Mouse (Mus musculus): ENCODE measurements around the gene Gm20708.
"Not testable (repeated sequence)": the region's sequence is repeated elsewhere in the genome, so short reads cannot be mapped to it uniquely, and the experiment has no call there.

Gene Gm20708

DNA sequence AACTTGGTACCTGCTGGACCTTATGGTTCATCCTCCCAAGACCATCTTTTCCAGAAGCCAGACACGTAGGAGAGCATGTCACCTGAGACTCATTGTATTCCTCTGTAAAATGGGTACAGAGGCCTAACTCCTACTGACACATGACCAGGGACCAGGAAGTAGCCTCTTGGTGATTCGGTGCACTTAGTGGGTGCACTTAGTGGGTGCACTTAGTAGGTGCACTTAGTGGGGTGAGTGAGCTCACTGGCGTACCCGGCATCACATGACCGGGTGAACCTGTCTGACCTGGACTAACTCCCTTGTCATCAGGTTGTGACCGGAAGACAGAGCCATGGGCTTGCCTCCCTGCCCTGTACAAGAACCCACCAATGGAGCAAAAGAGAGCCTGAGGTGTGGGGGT, 2.7 kb upstream of the Gm20708 start:
- DNase-seq (ENCODE audit: extremely low read depth, low read depth, low spot score) = no peak

DNA sequence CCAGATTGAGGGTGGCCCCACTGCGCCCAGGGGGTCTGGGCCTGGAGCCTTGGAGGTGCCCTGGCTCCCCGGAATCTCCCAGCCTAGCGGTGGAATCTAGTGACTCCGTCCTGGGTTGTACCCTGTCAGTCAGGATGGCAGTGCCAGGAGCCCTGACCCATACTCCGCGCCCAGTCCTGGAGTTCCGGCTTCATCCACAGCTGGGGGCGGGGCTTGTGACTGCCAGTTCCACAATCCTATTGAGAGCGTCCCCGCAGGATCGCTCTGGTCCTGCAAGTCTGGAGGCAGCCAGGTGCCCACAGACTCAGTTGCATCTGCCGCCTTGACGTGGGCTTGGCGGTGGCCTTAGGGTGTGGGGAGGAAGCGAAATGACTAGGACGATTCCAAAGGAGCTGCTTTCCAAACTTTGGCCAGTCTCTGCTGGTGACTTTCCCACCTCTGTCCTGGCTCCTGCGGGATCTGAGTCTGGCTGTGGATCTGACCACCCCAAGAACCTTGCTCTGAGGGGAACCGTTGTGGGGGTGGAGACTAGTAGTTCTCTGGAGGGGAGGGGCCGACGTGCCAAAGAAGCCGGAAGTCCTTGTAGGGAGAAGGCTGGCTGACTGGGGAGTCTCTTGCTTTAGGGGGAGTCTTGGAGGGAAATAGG, 1.1 kb downstream of the Gm20708 start:
- no peak for DNase-seq (ENCODE audit: extremely low read depth, low read depth, low spot score)

GRCm38 (mm10) chr11:117813867-117814266, 4.4 kb downstream of the Gm20708 start:
- DNase-seq (ENCODE audit: extremely low read depth, low read depth, low spot score) = no peak

DNA sequence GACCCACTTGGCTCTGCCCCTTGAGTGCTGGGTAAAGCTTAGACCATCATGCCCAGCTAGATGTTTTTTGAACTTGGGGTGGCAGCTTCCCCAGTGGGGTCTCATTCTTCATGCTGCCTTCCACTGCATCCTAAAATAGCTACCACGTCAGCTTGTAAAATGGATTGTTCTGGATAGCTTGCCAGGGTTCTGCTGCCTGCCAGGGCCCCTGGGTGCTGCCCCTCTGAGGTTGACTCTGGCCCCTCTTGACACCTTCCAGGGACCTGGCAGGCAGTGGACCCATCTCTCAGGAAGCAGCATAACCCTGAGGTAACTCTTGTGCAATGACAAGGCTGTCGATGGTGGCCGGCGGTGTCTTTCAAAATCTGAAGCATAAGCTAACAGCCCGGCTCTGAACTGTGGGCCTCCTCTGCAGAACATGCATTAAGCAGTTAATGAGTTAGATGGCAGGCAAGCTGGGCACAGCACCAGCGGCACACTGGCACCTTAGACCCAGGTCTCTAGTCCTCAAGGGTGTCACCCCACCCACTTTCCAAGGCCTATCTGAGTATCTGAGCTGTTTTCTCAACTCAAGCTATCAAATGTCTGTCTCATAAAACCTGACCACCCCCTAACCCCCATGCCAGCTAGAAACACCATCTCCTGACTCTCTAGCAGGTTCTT, 5.4 kb downstream of the Gm20708 start:
- DNase-seq (ENCODE audit: extremely low read depth, low read depth, low spot score) = no peak

GRCm38 (mm10) chr11:117815850-117816249, 6.4 kb downstream of the Gm20708 start:
- DNase-seq (ENCODE audit: extremely low read depth, low read depth, low spot score) = not testable (repeated sequence)

- no peak for DNase-seq (ENCODE audit: extremely low read depth, low read depth, low spot score)
Measured at GRCm38 (mm10) chr11:117816389-117816996, 7.0 kb downstream of the Gm20708 start.

GRCm38 (mm10) chr11:117819095-117819494, 9.6 kb downstream of the Gm20708 start:
- DNase-seq (ENCODE audit: extremely low read depth, low read depth, low spot score) = no peak

- DNase-seq (ENCODE audit: extremely low read depth, low read depth, low spot score) = no peak
Measured at GRCm38 (mm10) chr11:117820173-117820572, 10.7 kb downstream of the Gm20708 start.

- DNase-seq (ENCODE audit: extremely low read depth, low read depth, low spot score) = no peak
Measured at GRCm38 (mm10) chr11:117821868-117822267, 12.4 kb downstream of the Gm20708 start.

DNA sequence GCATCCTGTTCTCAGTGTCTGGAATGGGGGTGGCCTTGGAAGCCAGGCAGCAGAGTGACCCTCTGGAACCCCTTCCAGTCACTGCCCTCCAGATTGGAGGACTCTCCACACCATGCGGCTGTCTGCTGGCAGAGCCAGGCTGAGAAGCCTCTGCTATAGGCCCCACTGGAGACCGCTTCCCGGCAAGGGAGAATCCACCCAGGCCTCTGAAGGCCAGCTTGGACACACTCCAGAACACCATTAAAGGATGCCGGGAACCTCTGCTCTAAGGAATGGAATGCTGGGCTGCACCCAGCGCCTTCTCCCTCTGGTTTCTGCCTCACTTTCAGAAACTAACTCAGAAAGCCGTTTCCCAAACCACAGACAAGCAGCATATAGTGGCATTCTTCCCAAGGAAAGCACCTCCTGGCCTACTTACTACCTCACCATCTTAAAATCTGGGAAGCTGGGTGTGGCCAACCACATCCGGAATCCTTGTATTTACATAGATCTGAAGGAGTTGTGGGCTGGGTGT, 13.3 kb downstream of the Gm20708 start:
- DNase-seq (ENCODE audit: extremely low read depth, low read depth, low spot score) = no peak

- DNase-seq (ENCODE audit: extremely low read depth, low read depth, low spot score) = no peak
Measured at GRCm38 (mm10) chr11:117823411-117823810, 13.9 kb downstream of the Gm20708 start.

DNA sequence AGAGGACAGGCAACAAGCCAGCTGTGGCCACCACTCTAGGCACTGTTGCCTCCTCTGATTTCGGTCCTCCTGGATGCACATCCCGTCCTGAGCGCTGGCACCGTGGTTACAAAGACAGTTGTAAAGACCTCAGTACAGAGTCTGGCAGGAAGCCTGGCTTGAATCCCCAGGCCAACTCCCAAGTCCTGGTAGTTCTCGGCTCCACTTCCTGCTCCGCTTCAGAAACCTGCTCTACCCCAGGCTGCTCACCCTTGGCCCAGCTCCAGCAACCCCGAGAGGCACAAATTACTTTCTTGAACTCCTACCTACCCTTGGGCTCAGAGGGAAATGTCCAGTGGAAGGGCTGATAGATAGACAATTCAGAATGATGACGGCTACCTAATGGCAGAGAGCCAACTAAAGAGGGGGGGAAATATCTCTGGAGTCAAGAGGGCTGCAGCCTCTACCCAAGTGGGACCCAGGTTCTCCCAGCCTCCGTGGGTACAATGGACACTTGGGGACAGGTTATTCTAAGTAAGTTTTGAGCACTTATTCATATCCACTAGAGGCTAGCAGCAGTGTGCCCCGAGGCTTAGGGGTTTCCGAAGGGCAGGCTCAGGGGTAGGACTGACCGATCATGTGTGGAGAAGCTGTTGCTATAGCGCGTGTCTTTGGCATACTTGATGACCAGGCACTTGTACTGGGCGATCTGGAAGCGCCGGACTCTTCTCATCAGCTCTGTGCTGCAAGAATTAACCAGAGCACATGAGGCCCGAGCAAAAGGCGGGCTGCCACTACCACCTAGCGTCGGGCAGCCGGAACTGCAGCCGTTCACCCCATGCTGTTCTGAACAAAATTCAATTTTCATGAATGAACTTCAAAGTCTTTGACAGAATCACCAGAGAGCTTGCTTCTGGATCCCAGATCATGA, 14.8 kb downstream of the Gm20708 start:
- peak; percentile 71 for DNase-seq (ENCODE audit: extremely low read depth, low read depth, low spot score)

DNA sequence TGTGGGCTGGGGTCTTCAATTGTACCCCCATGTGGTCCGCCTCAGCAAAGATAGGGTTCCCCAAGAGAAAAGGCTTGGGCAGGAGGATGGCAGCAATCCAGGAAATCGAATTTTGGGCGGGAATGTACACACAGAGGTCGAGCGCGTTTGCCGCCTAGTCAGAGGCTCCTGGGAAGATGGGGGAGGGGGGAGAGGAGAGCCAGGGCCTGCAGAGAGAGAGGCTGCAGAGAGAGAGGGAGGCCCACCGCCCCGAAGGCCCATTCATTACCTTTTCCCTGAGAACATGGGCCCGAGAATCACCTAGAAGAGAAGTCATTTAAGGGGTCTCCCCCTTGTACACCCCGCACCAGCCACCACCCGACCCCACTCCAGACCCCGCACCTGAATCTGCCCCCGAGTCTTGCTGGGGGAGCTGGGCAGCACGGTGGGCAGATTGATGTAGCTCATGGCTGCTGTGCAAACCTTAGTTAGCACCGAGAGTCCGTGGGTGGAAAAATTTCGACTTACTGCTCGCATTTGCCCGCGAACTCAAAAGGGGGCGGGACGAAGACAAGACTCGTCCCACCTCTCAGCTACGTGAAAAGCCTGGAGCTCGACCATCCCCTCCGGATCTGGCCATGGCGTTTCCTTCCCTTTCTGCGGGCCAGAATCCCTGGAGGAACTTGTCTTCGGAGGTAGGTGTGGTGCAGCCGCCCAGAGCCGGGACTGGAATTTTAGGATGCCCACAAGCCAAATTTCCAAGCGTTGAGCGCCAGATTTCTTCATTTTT, 16.0 kb downstream of the Gm20708 start, which contains the start of the genes Afmid and Tk1:
Afmid (plus strand) TSS at position 592 of the 769 bp plus-strand sequence.
Tk1 (minus strand) TSS at position 760 of the 769 bp plus-strand sequence.
- peak; percentile 95 for DNase-seq (ENCODE audit: extremely low read depth, low read depth, low spot score)

DNA sequence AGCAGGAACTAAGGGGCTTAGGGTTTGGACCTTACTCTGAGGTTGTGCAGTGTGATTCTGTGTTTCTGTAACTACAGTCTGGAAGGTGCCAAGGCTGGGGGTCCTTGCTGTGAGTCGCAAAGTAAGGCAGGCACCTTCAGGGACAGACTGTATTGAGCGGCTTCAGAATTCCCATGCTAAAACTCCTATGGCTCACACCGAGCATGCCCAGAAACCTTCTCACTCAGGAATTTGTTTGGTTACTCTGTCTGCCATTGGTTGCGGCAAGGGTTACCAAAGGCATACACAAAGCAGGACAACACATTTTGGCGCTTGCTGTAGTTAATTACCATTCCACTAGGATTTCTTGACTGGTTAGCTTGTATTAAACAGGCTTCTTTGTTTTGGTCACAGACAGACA, 16.7 kb downstream of the Gm20708 start:
- no peak for DNase-seq (ENCODE audit: extremely low read depth, low read depth, low spot score)

DNA sequence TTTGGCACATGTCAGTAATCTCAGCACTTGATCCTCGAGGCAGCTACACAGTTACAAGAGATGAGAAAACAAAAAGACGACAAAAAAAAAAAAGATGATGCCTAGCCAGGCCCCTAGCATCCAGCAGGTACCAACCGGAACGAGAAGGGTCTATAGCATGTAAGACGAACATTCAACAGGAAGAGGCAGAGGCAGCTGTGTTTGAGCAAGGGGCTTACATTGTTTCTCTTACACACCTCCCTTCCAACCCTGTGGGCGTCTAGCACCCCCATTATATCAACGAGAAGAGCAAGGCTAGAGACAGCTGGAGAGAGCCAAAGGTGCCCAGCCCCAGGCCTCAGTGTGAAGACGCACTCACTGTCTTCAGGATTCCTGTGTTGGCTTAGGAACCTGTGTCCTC, 17.4 kb downstream of the Gm20708 start:
- no peak for DNase-seq (ENCODE audit: extremely low read depth, low read depth, low spot score)

- no peak for DNase-seq (ENCODE audit: extremely low read depth, low read depth, low spot score)
Measured at GRCm38 (mm10) chr11:117827386-117827785, 17.9 kb downstream of the Gm20708 start.

DNA sequence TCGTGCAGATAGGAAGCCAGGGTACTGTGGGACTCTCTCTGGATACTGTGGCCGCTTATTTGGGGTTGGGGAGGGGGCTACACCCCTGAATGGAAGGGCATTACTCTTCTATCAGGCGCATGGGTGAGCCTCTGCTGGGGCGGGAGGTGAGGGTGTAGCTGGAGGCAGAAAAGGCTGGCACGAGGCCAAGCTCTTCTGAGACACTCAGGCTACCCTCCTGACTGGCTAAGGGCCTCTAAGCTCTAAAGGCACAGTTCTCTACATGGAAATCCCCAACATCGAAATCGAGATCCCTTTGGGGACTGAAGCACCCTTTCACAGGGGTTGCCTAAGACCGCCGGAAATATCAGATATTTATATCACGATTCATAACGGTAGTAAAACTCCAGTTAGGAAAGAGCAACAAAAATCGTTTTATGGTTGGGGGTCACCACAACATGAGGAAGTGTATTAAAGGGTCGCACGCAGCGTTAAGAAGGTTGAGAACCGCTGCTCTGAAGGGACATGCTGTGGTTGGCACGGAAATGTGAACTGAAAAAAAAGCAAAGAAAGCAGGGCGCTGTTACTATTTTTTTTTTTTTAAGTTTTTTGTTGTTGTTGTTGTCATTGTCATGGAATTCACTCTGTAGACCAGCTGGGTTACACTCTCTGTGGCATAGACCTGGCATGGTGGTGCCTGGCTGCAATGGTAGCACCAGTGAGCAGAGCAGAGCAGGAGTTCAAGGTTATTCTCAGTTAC, 18.9 kb downstream of the Gm20708 start:
- no peak for DNase-seq (ENCODE audit: extremely low read depth, low read depth, low spot score)

DNA sequence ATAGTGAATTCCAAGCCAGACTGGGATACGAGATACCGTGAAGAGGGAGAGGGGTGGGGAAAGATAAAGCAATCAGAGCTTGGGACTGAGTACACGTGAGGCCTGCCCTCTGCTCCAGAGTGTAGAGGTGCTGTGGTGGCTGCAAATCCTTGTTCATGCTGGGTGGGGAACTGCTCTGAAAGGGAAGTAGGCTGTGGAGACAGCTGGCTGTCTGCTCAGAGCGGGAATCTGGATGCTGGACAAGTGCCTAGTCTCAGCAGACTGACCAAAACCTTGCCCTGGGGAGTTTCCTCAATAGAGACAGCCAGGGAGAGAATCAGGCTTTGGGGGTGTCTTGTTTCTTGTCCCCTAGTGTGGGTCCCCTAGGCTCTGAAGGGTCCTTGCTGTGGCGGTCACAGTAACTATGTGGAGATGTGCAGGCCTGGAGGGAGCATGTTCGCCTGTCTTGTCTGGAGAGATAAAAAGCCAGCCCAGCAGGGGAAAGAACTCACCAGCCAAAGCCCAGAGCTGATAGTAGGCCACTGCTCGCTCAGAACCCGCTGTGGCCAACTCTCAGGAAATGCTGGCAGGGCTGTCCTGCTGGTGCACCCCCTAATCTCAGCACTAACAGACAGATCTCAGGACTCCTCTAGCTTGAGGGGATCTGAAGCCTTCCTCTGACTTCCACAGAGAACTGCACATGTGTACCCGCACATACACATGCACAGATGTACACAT, 19.6 kb downstream of the Gm20708 start:
- no peak for DNase-seq (ENCODE audit: extremely low read depth, low read depth, low spot score)

DNA sequence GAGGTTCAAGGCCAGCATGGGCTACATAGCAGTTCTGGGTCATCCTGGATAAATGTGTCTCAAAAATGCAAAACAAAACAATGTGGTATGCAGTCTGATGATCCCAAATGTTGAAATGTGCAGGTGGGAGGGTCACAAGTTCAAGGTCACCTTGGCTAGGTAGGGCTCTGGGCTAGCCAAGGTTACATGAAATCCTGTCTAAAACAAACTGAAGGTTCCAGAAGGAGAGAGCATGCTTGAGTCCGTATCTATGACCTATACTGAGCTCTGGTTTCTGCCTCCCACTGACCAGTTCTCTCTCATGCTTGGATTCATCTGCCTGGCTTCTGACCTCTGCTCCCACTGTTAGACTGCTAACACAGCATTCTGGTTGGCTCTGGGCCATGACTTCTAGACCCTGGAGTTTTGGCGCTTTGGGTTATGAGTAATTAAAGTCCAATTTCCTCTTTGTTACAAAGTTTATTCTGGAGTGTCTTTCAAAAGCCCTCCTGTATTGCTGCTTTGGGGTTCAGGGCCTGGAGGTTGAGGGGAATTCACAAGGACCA, 20.3 kb downstream of the Gm20708 start:
- no peak for DNase-seq (ENCODE audit: extremely low read depth, low read depth, low spot score)
